8 mouse cellular contexts compared by ENCODE assay signal in the genomic region with DNA sequence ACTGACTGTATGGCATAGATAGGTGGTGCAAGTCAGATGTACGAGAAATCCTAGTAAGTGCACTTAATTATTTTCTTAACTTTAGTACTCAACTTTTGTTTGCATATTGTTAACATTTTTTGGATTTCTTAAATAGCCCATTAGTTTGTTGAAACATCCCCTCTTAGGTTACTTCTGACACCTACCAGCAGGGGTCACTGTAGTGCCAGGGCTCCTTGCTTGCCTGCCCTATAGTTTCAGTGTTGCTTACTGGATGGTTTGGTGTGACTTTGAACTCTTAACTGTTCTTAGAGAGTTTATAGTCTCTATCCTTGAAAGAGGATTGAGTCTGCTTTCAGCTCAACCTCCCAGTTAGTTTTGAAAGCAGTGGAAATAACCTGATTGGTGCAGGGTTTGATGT. TPM values are rescaled to one million over a fixed set of nuclear protein-coding genes. Genes with fewer than 3 reads are reported as not detected.
A peak's percentile ranks its signal among the peaks of the same experiment; 100 is the strongest.
DNase-seq lines count a peak whose midpoint lies in the region; ATAC-seq lines count a peak whose summit lies in the region.

No protein-coding gene starts in this region.

- H3K27me3 ChIP-seq in midbrain, embryonic 10.5 days (ENCODE audit: low read depth, poor library complexity, severe bottlenecking), result no peaks in the 10 kb centered on the region
- no peaks in the 10 kb centered on the region for H3K27me3 ChIP-seq in midbrain, embryonic 15.5 days (replicated peaks)

- ATAC-seq in midbrain, embryonic 15.5 days (replicated peaks), result no peak

- no peaks in the 10 kb centered on the region for H3K9me3 ChIP-seq in midbrain, embryonic 10.5 days (replicated peaks)
- H3K9me3 ChIP-seq in midbrain, embryonic 15.5 days, result no peaks in the 10 kb centered on the region

- H3K4me2 ChIP-seq in midbrain, embryonic 15.5 days, result no peak overlapping the region

- 64% methylated on average over 1 of the region's 1 CpGs for WGBS in midbrain, embryonic 10.5 days
- WGBS in midbrain, embryonic 15.5 days, result 57% methylated on average over 1 of the region's 1 CpGs

- no peak overlapping the region for H3K27ac ChIP-seq in midbrain, embryonic 10.5 days (replicated peaks)
- H3K27ac ChIP-seq in midbrain, embryonic 15.5 days, result no peak overlapping the region

- peaks cover 16% of the 10 kb centered on the region for H3K36me3 ChIP-seq in midbrain, embryonic 10.5 days
- no peaks in the 10 kb centered on the region for H3K36me3 ChIP-seq in midbrain, embryonic 15.5 days (replicated peaks)

- DNase-seq in midbrain, embryonic 10.5 days (ENCODE audit: low spot score), result peak; percentile 44
- peak; percentile 83 for DNase-seq in ZHBTc4 (ENCODE audit: low read depth, low spot score)
- DNase-seq in cerebellum, postnatal 14 days, result peak; percentile 85 to 88
- peak; percentile 74 to 87 for DNase-seq in heart, postnatal 10 days
- peak; percentile 36 to 39 for DNase-seq in left cerebral cortex, postnatal 36 days (ENCODE audit: low spot score in 2 of 2)
- peak; percentile 36 for DNase-seq in ovary, postnatal 36 days (ENCODE audit: low spot score)
- DNase-seq in thymus, postnatal 14 days, result peak; percentile 76

- no peaks in the 10 kb centered on the region for H3K4me1 ChIP-seq in midbrain, embryonic 10.5 days
- no peaks in the 10 kb centered on the region for H3K4me1 ChIP-seq in midbrain, embryonic 15.5 days

- intact Hi-C loops in heart, postnatal 10 days (cut with DNase I), result loop anchor here (1.0 kb wide), 2 partner anchors 82 to 187 kb away; no protein-coding TSS in a partner anchor
- intact Hi-C loops in left cerebral cortex, postnatal 36 days (cut with DNase I), result loop anchor here (1.0 to 5.0 kb wide), 3 partner anchors 82 to 189 kb away; no protein-coding TSS in a partner anchor

- H3K4me3 ChIP-seq in midbrain, embryonic 10.5 days, result no peak overlapping the region
- no peak overlapping the region for H3K4me3 ChIP-seq in midbrain, embryonic 15.5 days

- H3K9ac ChIP-seq in midbrain, embryonic 15.5 days, result no peak overlapping the region

RNA-seq across cellular contexts. Expression of a gene that starts 51.6 kb away (rescaled TPM):
- polyA plus RNA-seq in midbrain, embryonic 10.5 days (2016; fragmentation: Nextera tagmentation; extraction: Ambion mirVana), result 44.5 and 44.9 TPM in 2 replicates
- 30.6 and 30.9 TPM in 2 replicates for polyA plus RNA-seq in midbrain, embryonic 15.5 days (2015; fragmentation: Nextera tagmentation; extraction: Ambion mirVana)
- total RNA-seq in heart, postnatal 10 days (2021), result 10 to 100 TPM; 44.1 to 44.8 TPM
- 10 to 100 TPM; 36.2 to 40.4 TPM for total RNA-seq in left cerebral cortex, postnatal 36 days (2021)

RNA-seq across cellular contexts. Expression of a gene that starts 54.8 kb away (rescaled TPM):
- 7.2 and 7.9 TPM in 2 replicates for polyA plus RNA-seq in midbrain, embryonic 10.5 days (2016; fragmentation: Nextera tagmentation; extraction: Ambion mirVana)
- polyA plus RNA-seq in midbrain, embryonic 15.5 days (2015; fragmentation: Nextera tagmentation; extraction: Ambion mirVana), result 20.2 and 21.2 TPM in 2 replicates
- 10 to 100 TPM; 13.6 to 14.9 TPM for total RNA-seq in heart, postnatal 10 days (2021)
- 10 to 100 TPM; 11.5 to 12.7 TPM for total RNA-seq in left cerebral cortex, postnatal 36 days (2021)

Comparison
In these comparisons a context has a peak if more than half of its experiments do, and no peak if none do; other contexts are left out.
1. DNase-seq: peak in every context shown above with its lines; median percentile 86 in cerebellum, postnatal 14 days; 83 in ZHBTc4; 80 in heart, postnatal 10 days; 76 in thymus, postnatal 14 days; 44 in midbrain, embryonic 10.5 days; 38 in left cerebral cortex, postnatal 36 days; 36 in ovary, postnatal 36 days.